Mouse (Mus musculus) limb, embryonic 11.5 days (tissue): Measurements from ENCODE around the gene Slc25a19. TPM values are rescaled to one million over a fixed set of nuclear protein-coding genes. Genes with fewer than 3 reads are reported as not detected.

Source experiments
- ATAC-seq: fragments of 200-750 bp; cut with Nextera tagmentation; 2 replicates; pipeline ENCODE4 v1.8.0; 2017; ENCODE audit warnings: low read depth; ENCODE audit not compliant: insufficient number of reproducible peaks, low FRiP score, low TSS enrichment
- DNase-seq: peaks from one replicate; pipeline ENCODE4 v3.0.0-alpha.2; 2015; ENCODE audit warnings: low spot score
- H3K27ac ChIP-seq: fragments of 300-500 bp; sonication (generic); replicated peaks from 2 replicates; pipeline ENCODE4 v1.5.1; 2014; ENCODE audit warnings: low read depth, mild to moderate bottlenecking, low read length
- H3K27me3 ChIP-seq: fragments of 300-500 bp; sonication (generic); 2 replicates; pipeline ENCODE4 v1.6.1; 2014; ENCODE audit warnings: mild to moderate bottlenecking, low read length, mixed read lengths; ENCODE audit not compliant: control insufficient read depth, insufficient read depth
- H3K36me3 ChIP-seq: fragments of 300-500 bp; sonication (generic); 2 replicates; pipeline ENCODE4 v1.6.1; 2014; ENCODE audit warnings: mild to moderate bottlenecking, low read length, moderate library complexity, mixed read lengths; ENCODE audit not compliant: control insufficient read depth, insufficient read depth
- H3K4me1 ChIP-seq: fragments of 300-500 bp; sonication (generic); 2 replicates; pipeline ENCODE4 v1.6.1; 2014; ENCODE audit warnings: low read length, mixed read lengths; ENCODE audit not compliant: control insufficient read depth, insufficient read depth
- H3K4me2 ChIP-seq: fragments of 300-500 bp; sonication (generic); 2 replicates; pipeline ENCODE4 v1.6.1; 2014; ENCODE audit warnings: low read depth, mild to moderate bottlenecking, moderate library complexity; ENCODE audit not compliant: severe bottlenecking
- H3K4me3 ChIP-seq: fragments of 300-500 bp; sonication (generic); 2 replicates; pipeline ENCODE4 v1.5.1; 2014; ENCODE audit warnings: low read depth, low read length
- H3K9ac ChIP-seq: fragments of 300-500 bp; sonication (generic); 2 replicates; pipeline ENCODE4 v1.6.1; 2014; ENCODE audit warnings: mild to moderate bottlenecking, low read length
- H3K9me3 ChIP-seq: fragments of 300-500 bp; sonication (generic); 2 replicates; pipeline ENCODE4 v1.6.1; 2016; ENCODE audit warnings: low read length; ENCODE audit not compliant: control insufficient read depth
- WGBS: fragments of 180-500 bp; shearing (Covaris S2); extraction: QIAGEN DNeasy Blood & Tissue Kit; methylation state at CpG from one replicate; pipeline ENCODE4 v1.1.7; 2014; 5-methylcytosine and 5-hydroxymethylcytosine counted together
- polyA plus RNA-seq: library from polyadenylated mRNA; unstranded; fragments of >200 nt; fragmentation: Nextera tagmentation; extraction: Ambion mirVana; gene quantifications from 2 replicates; pipeline ENCODE4 v1.2.1, GENCODE M21; 2014

The Slc25a19 gene
- polyA plus RNA-seq, 1 experiment from 2014 or later = 30.3 TPM

DNA sequence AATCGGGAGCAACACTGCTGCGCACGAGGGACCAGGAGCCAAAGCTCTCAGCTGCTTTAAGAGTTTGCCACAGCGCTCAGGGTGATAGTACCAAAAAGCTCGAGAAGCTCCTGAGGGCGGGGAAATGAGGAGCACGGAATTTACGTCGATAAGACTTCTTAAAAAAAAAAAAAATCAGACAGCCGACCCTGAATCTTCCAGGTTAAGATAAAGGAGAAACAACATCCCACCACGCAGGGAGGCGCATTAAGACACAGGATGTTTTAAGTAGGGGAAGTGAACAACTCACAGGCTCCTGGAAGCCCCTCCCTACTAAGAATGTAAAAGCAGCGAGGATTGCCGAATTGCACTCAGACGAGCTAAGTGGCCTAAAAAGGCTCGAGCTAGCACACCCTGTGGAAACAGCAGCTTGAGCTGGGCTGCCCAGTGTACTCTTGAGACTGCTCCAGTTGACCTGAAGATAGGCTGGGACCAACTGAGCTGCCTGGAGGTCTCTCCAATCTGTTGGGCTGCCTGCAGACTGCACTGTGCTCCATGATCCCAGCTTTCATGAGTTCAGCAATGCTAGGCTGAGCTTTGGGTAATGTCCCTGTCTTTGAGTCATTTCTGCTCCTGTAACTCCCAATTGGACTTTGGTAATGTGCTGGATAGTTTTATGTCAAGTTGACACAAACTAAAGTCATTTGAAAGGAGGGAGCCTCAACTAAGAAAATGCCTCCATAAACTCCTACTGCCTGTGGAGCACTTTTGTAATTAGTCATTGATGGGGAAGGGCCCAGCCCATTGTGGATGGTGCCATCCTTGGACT lies 14.8 kb downstream of the Slc25a19 start:
- WGBS = under 1% methylated on average over 16 of the region's 16 CpGs
- peak overlapping the region; percentile 83 for H3K4me2 ChIP-seq
- ATAC-seq (no peak), DNase-seq (peak; percentile 30)
- H3K9ac ChIP-seq = peak overlapping the region; percentile 64
- H3K4me1 ChIP-seq = peaks cover 7% of the 10 kb centered on the region; the same call in 1 of the 2 replicates
- H3K27me3 ChIP-seq = no peaks in the 10 kb centered on the region
- H3K9me3 ChIP-seq = no peaks in the 10 kb centered on the region
- H3K27ac ChIP-seq = peak overlapping the region; percentile 26; the same call in 1 of the 2 replicates
- H3K4me3 ChIP-seq = peak overlapping the region; percentile 58
- H3K36me3 ChIP-seq = peaks cover 13% of the 10 kb centered on the region

DNA sequence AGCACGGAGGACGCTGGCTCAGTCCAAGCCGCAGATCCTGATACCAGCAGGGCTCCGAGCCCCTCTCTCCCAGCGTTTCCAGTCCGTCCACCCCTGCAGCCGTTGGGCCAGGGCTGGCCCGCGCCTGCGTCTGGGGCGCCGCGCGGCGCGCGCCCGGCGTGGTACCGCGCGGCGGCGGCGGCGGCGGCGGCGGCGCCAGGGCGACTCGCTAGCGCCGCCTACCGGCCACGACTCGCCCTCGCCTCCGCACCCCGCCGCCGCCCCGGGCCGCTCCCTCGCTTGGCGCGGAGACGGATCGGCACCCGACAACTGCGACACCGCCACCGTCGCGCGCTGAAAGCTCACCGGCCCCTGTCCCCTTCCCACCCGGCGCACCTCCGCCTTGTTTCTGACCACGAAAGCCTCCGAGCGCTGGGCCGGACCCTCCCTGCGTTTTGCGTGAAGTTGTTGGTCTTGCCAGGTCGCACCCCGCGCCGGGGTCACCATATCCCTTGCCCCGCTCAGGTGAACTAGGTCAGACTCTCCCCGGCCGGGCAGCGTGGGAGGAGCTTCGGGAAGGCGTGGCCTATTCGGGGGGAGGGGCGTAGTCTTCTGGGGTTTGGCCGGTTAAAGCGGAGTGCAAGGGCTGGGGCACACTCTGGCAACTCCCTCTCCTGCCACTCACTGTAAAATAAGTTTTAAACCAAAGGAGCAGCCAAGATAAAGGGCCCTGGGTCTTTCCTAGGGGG lies 15.5 kb downstream of the Slc25a19 start, which contains the start of gene Mif4gd:
Gene Mif4gd (minus strand): TSS at position 560 of the 728 bp plus-strand sequence.
- Histone ChIP-seq H3K9ac (peak within 1 kb of the TSS; percentile 64), H3K27me3 (no peaks in the 10 kb centered on the region), H3K27ac (peak within 1 kb of the TSS; percentile 68), H3K4me1 (peaks cover 7% of the 10 kb centered on the region; the same call in 1 of the 2 replicates), H3K36me3 (peaks cover 19% of the 10 kb centered on the region), H3K4me3 (peak within 1 kb of the TSS; percentile 58), H3K4me2 (peak within 1 kb of the TSS; percentile 83), H3K9me3 (no peaks in the 10 kb centered on the region)
- peak; percentile 77 for ATAC-seq
- peak; percentile 92 for DNase-seq
- under 1% methylated on average over 67 of the region's 80 CpGs for WGBS

DNA sequence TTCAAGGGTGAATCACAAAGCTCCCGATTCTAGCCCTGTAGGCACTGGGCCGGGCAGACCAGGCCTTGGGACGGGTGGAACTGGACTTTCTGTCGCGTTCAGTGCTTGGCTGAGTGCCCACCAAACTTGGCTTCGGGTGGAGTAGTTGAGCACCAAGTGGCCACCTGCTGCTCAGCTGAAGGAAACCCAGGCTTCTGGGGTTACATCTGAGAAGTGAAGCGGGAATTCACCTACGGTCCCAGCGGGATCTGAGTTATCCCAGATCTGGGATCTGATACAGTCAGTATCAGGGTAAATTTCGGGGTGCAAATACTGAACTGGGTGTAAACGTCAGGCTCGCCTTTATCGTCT lies 16.1 kb downstream of the Slc25a19 start:
- Histone ChIP-seq H3K9me3 (no peaks in the 10 kb centered on the region), H3K27ac (peak overlapping the region; percentile 68; the same call in 1 of the 2 replicates), H3K27me3 (no peaks in the 10 kb centered on the region), H3K4me1 (peaks cover 7% of the 10 kb centered on the region; the same call in 1 of the 2 replicates), H3K4me3 (peak overlapping the region; percentile 58), H3K9ac (peak overlapping the region; percentile 64), H3K4me2 (peak overlapping the region; percentile 83), H3K36me3 (peaks cover 23% of the 10 kb centered on the region)
- DNase-seq (no peak), ATAC-seq (0 out of 2 replicates have a peak, but pooled peaks have one; percentile 19)
- 2% methylated on average over 13 of the region's 13 CpGs for WGBS

DNA sequence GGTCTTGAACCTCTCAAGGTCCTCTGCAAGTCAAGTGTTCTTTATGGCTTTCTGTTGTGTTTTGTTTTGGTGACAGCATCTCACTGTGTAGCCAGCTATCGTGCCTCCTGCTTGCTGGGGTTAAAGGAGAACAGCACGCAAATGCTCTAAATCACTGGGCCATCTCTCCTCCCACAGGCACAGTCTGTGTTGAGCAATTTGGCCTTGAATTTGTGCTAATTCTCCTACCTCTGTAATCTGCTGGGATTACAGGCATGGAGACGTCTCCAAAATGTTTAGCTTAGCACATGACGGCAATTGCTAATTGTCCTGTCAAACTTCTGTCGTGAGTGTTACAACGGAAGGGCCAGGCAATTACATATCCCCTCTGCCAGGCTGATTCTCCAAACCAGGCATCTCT lies 16.9 kb downstream of the Slc25a19 start:
- ATAC-seq (no peak), DNase-seq (no peak)
- Histone ChIP-seq H3K9ac (no peak overlapping the region), H3K27me3 (no peaks in the 10 kb centered on the region), H3K4me3 (no peak overlapping the region; the same call in 1 of the 2 replicates), H3K27ac (no peak overlapping the region), H3K9me3 (no peaks in the 10 kb centered on the region), H3K4me1 (peaks cover 7% of the 10 kb centered on the region; the same call in 1 of the 2 replicates), H3K4me2 (no peak overlapping the region), H3K36me3 (peaks cover 29% of the 10 kb centered on the region)
- 61% methylated on average over 6 of the region's 6 CpGs for WGBS

DNA sequence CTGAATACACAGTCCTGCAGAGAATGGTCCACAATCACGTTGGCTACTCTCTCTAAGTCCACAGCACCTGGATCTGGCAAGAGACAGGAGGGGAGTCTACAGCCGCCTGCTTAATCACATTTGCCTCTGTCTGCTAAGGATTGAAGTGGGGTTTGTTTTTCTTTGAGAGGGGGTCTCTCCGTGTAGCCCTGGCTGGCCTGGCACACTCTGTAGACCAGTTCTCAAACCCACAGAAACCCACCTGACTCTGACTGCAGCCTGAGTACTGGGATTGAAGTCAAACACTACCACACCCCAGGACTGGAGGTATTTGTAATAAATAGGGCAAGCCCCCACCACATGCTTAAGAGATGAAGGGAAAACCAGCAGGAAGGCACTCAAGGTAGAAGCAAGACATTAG lies 18.5 kb downstream of the Slc25a19 start:
- H3K4me1 ChIP-seq = peaks cover 13% of the 10 kb centered on the region
- peaks cover 29% of the 10 kb centered on the region for H3K36me3 ChIP-seq
- H3K27me3 ChIP-seq = no peaks in the 10 kb centered on the region
- H3K27ac ChIP-seq = no peak overlapping the region
- no peaks in the 10 kb centered on the region for H3K9me3 ChIP-seq
- no peak overlapping the region for H3K4me3 ChIP-seq
- no peak for DNase-seq
- no peak overlapping the region for H3K9ac ChIP-seq
- ATAC-seq = no peak
- no peak overlapping the region for H3K4me2 ChIP-seq
- WGBS = 76% methylated on average over 3 of the region's 3 CpGs

DNA sequence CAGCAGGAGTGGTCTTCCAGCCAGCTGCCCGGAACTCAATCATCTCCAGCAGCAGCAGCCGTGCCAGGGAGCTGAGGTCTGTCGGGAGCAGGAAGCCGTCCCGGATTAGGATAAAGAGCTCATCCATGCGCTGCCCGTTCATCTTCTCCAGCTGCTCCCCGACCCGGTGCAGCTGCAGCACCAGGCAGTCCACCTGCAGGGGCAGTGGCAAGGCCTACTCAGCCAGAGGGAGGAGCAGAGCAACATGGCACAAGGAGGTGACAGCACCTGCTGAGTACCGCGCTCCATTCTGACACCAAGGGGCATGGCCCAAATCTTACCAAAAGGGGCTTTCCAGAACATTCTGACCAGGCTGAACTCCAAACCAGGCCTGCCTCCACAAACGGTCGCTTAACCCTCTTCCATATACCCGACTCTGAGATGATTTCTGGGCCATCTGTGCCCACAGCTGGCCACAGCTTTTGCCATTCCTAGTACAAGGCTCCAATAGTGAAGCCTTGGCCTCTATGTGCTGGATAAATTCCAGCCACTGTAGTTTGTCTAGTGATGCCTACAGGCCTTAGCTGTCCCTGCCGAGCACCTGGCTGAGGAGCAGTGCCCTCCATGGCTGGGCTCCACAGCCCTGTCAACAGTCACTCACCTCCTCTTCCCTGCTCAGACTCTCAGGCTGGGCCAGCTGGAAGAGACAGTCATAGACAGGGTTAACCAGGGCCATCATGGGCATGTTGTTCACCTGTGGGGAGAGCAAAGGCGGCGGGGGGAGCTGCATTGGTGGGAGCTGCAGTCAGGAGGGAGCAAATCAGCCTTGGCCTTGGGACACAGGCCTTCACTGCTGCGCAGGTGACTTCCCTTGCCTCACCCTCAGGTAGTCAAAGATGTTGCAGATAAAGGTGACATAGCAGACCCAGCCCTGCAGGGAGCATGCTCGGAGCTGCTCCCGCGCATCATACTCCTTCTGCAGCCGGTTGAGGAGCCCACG lies 19.4 kb downstream of the Slc25a19 start:
- ATAC-seq = no peak
- whole genome bisulfite sequencing = 89% methylated on average over 23 of the region's 23 CpGs
- Histone ChIP-seq H3K4me3 (no peak overlapping the region), H3K4me1 (peaks cover 14% of the 10 kb centered on the region), H3K9me3 (no peaks in the 10 kb centered on the region), H3K9ac (no peak overlapping the region), H3K27me3 (no peaks in the 10 kb centered on the region), H3K4me2 (no peak overlapping the region), H3K27ac (no peak overlapping the region), H3K36me3 (peaks cover 29% of the 10 kb centered on the region)
- DNase-seq = no peak

DNA sequence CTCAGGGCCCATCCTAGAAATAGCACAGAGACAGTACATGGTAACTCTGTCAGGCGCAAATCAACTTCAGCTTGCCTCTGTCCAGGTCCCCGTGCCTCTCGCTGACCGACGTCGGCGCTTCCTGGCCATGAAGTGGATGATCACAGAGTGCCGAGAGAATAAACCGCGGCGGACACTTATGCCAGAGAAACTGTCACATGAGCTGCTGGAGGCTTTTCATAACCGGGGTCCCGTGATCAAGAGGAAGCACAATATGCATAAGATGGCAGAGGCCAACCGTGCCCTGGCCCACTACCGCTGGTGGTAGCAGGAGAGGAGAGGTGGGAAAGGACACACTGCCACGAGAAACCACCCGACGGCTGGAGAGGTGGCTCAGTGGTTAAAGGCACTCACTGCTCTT lies 21.4 kb downstream of the Slc25a19 start:
- Histone ChIP-seq H3K27me3 (no peaks in the 10 kb centered on the region), H3K9me3 (no peaks in the 10 kb centered on the region), H3K36me3 (peaks cover 29% of the 10 kb centered on the region), H3K27ac (no peak overlapping the region), H3K9ac (no peak overlapping the region), H3K4me3 (no peak overlapping the region), H3K4me1 (peaks cover 18% of the 10 kb centered on the region; the same call in 1 of the 2 replicates), H3K4me2 (no peak overlapping the region)
- DNase-seq (no peak), ATAC-seq (no peak)
- 96% methylated on average over 18 of the region's 18 CpGs for WGBS
